Mouse (Mus musculus) thymus, adult 2 months (tissue): ENCODE data around the gene Tet2. TPM values are rescaled to one million over a fixed set of nuclear protein-coding genes. Genes with fewer than 3 reads are reported as not detected.

Experiments used
- DNase-seq: peaks from one replicate; pipeline ENCODE4 v3.0.0; 2021
- H3K27ac ChIP-seq: fragments of 200-500 bp; 2 replicates; pipeline ENCODE4 v1.5.1; 2012; ENCODE audit warnings: low read length, control low read depth; ENCODE audit not compliant: control insufficient read depth, insufficient read depth
- H3K27me3 ChIP-seq: fragments of 200-500 bp; 2 replicates; pipeline ENCODE4 v1.6.1; 2012; ENCODE audit warnings: mild to moderate bottlenecking, low read length, moderate library complexity, mixed read lengths; ENCODE audit not compliant: control insufficient read depth, insufficient read depth
- H3K36me3 ChIP-seq: fragments of 200-500 bp; 2 replicates; pipeline ENCODE4 v1.6.1; 2012; ENCODE audit warnings: mild to moderate bottlenecking, low read length, moderate library complexity; ENCODE audit not compliant: control insufficient read depth, insufficient read depth
- H3K4me1 ChIP-seq: fragments of 200-500 bp; replicated peaks from 2 replicates; pipeline ENCODE4 v1.6.1; 2012; ENCODE audit warnings: low read length; ENCODE audit not compliant: control insufficient read depth, insufficient read depth
- H3K4me3 ChIP-seq: fragments of 200-500 bp; 2 replicates; pipeline ENCODE4 v1.5.1; 2012; ENCODE audit warnings: mild to moderate bottlenecking, low read length, control low read depth, moderate library complexity; ENCODE audit not compliant: control insufficient read depth, insufficient read depth
- CTCF ChIP-seq: fragments of 200-500 bp; IDR thresholded peaks from 2 replicates; pipeline ENCODE4 v1.5.1; 2012; ENCODE audit warnings: mild to moderate bottlenecking, control low read depth, low read length, moderate library complexity, borderline replicate concordance; ENCODE audit not compliant: control insufficient read depth, poor library complexity, insufficient read depth; ENCODE audit errors: extremely low read depth
- POLR2A ChIP-seq: fragments of 200-500 bp; IDR thresholded peaks from 2 replicates; pipeline ENCODE4 v1.6.1; 2012; ENCODE audit warnings: mild to moderate bottlenecking, low read length, control low read depth, moderate library complexity; ENCODE audit not compliant: control insufficient read depth, poor library complexity, insufficient read depth; ENCODE audit errors: extremely low read depth
- WGBS: fragments of 180-500 bp; shearing (Covaris S2); methylation state at CpG from one replicate; pipeline ENCODE4 v1.1.7; 2018; 5-methylcytosine and 5-hydroxymethylcytosine counted together
- polyA plus RNA-seq: library from polyadenylated mRNA; depleted of rRNA; stranded (reverse); fragments of >200 nt; gene quantifications from 2 replicates; pipeline ENCODE4 v1.2.3, GENCODE M21; 2012

Tet2 gene
- polyA plus RNA-seq, 1 experiment = 13.0 TPM

- no peak for DNase-seq
- no peak overlapping the region for H3K4me3 ChIP-seq
- TF ChIP-seq CTCF (no peak), POLR2A (no peak)
- 0 out of 2 replicates have a peak, but pooled peaks cover 3% of the 10 kb centered on the region for H3K4me1 ChIP-seq
- H3K27ac ChIP-seq = no peak overlapping the region
- H3K27me3 ChIP-seq = no peaks in the 10 kb centered on the region
- no peaks in the 10 kb centered on the region for H3K36me3 ChIP-seq
- 95% methylated on average over 6 of the region's 6 CpGs for WGBS
Observed at GRCm38 (mm10) chr3:133523191-133523590, 21.7 kb downstream of the Tet2 start.

GRCm38 (mm10) chr3:133522289-133522688, 22.6 kb downstream of the Tet2 start:
- no peaks in the 10 kb centered on the region for H3K36me3 ChIP-seq
- H3K27ac ChIP-seq = no peak overlapping the region
- no peaks in the 10 kb centered on the region for H3K27me3 ChIP-seq
- H3K4me3 ChIP-seq = no peak overlapping the region
- 93% methylated on average over 7 of the region's 7 CpGs for WGBS
- TF ChIP-seq POLR2A (no peak), CTCF (no peak)
- H3K4me1 ChIP-seq = 0 out of 2 replicates have a peak, but pooled peaks cover 3% of the 10 kb centered on the region
- no peak for DNase-seq

- Histone ChIP-seq H3K27me3 (no peaks in the 10 kb centered on the region), H3K4me3 (no peak overlapping the region), H3K4me1 (no peaks in the 10 kb centered on the region), H3K36me3 (no peaks in the 10 kb centered on the region), H3K27ac (no peak overlapping the region)
- TF ChIP-seq CTCF (no peak), POLR2A (no peak)
- no peak for DNase-seq
- 68% methylated on average over 3 of the region's 3 CpGs for WGBS
Observed at GRCm38 (mm10) chr3:133518801-133519200, 26.1 kb downstream of the Tet2 start.

GRCm38 (mm10) chr3:133518116-133518515, 26.8 kb downstream of the Tet2 start:
- Histone ChIP-seq H3K27ac (no peak overlapping the region), H3K27me3 (no peaks in the 10 kb centered on the region), H3K4me3 (no peak overlapping the region), H3K4me1 (no peaks in the 10 kb centered on the region), H3K36me3 (no peaks in the 10 kb centered on the region)
- no peak for DNase-seq
- no peak for TF ChIP-seq POLR2A
- TF ChIP-seq CTCF = no peak
- 83% methylated on average over 6 of the region's 6 CpGs for WGBS

- H3K36me3 ChIP-seq = no peaks in the 10 kb centered on the region
- WGBS = 96% methylated on average over 6 of the region's 6 CpGs
- H3K4me1 ChIP-seq = no peaks in the 10 kb centered on the region
- TF ChIP-seq POLR2A (no peak), CTCF (no peak)
- no peak overlapping the region for H3K4me3 ChIP-seq
- no peak overlapping the region for H3K27ac ChIP-seq
- DNase-seq = no peak
- H3K27me3 ChIP-seq = no peaks in the 10 kb centered on the region
Observed at GRCm38 (mm10) chr3:133517406-133517805, 27.5 kb downstream of the Tet2 start.

- Histone ChIP-seq H3K4me1 (no peaks in the 10 kb centered on the region), H3K36me3 (no peaks in the 10 kb centered on the region), H3K27ac (no peak overlapping the region), H3K4me3 (no peak overlapping the region), H3K27me3 (no peaks in the 10 kb centered on the region)
- TF ChIP-seq CTCF (no peak), POLR2A (no peak)
- 91% methylated on average over 6 of the region's 6 CpGs for WGBS
- DNase-seq = no peak
Observed at GRCm38 (mm10) chr3:133516137-133516536, 28.8 kb downstream of the Tet2 start.

- DNase-seq = no peak
- TF ChIP-seq POLR2A (no peak), CTCF (no peak)
- H3K36me3 ChIP-seq = no peaks in the 10 kb centered on the region
- no peak overlapping the region for H3K27ac ChIP-seq
- H3K4me3 ChIP-seq = no peak overlapping the region
- no peaks in the 10 kb centered on the region for H3K4me1 ChIP-seq
- WGBS = 95% methylated on average over 8 of the region's 8 CpGs
- H3K27me3 ChIP-seq = no peaks in the 10 kb centered on the region
Observed at GRCm38 (mm10) chr3:133515204-133515969, 29.6 kb downstream of the Tet2 start.
